Mouse (Mus musculus): ENCODE measurements around the gene Tead1.

GRCm38 (mm10) chr7:112807401-112807751 lies 128.3 kb downstream of the Tead1 start:
- no peak for TF ChIP-seq CTCF (IDR thresholded peaks at IDR 0.05; ENCODE audit: low read depth)
- no peak for TF ChIP-seq EP300 (IDR thresholded peaks at IDR 0.05; ENCODE audit: low read depth)
